Mouse (Mus musculus): ENCODE data around the gene Tff2.

- TF ChIP-seq CTCF (IDR thresholded peaks at IDR 0.05; ENCODE audit: control insufficient read depth, insufficient read depth, insufficient replicate concordance, low read depth, low read length) (no peak), POLR2A (IDR thresholded peaks at IDR 0.05; ENCODE audit: control insufficient read depth, low read depth, low read length) (no peak)
Measured at GRCm38 (mm10) chr17:31152966-31153499, 9.0 kb upstream of the Tff2 start.

Measured in testis, adult 2 months (tissue).